Mouse (Mus musculus): Measurements from ENCODE around the gene Gm38431.

GRCm38 (mm10) chr9:21073044-21073840 lies 18.6 kb downstream of the Gm38431 start, which contains the start of the genes Gm49373 and Fdx1l:
- TF ChIP-seq EP300 (IDR thresholded peaks at IDR 0.05; ENCODE audit: low read depth) (no peak), CTCF (IDR thresholded peaks at IDR 0.05; ENCODE audit: low read depth) (no peak)
